Mouse (Mus musculus) urinary bladder, postnatal 4 days (tissue): Measurements from ENCODE around the gene Tnfrsf14.
A peak's percentile ranks its signal among the peaks of the same experiment; 100 is the strongest.

Experiments
- DNase-seq, 2 experiments: peaks; one replicate each; pipeline ENCODE4 v3.0.0; 2021 to 2022; ENCODE audit warnings: low spot score in 2 of 2

Tnfrsf14 gene

GRCm38 (mm10) chr4:154880730-154881129 is 47.6 kb downstream of the Tnfrsf14 start:
- DNase-seq = no peak

DNA sequence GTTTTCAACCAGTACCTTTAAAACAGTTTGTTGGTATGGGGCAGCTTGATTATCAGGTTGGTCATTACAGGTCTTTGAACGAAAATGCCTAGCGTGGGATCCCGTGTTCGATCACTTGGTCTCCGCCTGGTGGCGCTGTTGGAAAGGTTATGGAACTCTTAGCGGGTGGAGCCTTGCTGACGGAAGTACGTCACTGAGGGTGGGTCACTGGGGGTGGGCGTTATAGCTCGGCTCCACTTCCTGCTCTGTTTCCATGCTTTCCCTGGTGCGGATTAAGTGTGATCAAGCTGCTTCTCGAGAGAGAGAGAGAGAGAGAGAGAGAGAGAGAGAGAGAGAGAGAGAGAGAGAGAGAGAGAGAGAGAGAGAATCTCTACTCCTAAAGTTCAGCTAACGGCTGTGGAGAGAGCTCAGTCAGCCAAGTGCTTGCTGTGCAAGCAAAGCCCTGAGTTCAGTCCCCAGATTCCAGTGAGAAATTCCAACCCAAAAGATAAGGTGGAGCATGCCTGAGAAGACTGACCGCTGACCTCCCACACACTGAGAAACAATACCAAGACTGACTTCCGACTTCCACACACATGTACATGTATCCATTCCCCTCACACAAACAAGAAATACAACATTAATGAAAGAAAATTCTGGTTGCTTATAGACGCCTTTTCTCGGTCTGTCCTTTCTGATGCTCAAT is 50.4 kb downstream of the Tnfrsf14 start:
- DNase-seq = peak; percentile 84 to 95

GRCm38 (mm10) chr4:154873186-154873585 is 55.2 kb downstream of the Tnfrsf14 start:
- no peak for DNase-seq
